In genomic region chr10:112002544-112003215, GRCm38 (mm10) we compare ENCODE assay signal across 10 mouse cellular contexts. TPM values are rescaled to one million over a fixed set of nuclear protein-coding genes. Genes with fewer than 3 reads are reported as not detected.
DNase-seq lines count a peak whose midpoint lies in the region; ATAC-seq and TF ChIP-seq lines count a peak whose summit lies in the region.
"Had no signal": no experiment of that assay in that cellular context is flagged by ENCODE, and none has a peak within 500 bp of the region (broad histone marks: within the 10 kb centered on the region; RNA-seq: fewer than 3 reads in every experiment).

Gene Glipr1 (minus strand): TSS chr10:112002631.

- H3K9ac ChIP-seq in liver, adult 2 months (ENCODE audit: low read depth, low read length) = no peak within 1 kb of the TSS
- H3K9ac ChIP-seq: lung, embryonic 14.5 days had no signal

- ATAC-seq in activated CD4-positive, CD25-positive, alpha-beta regulatory T cell, adult 4 months = peak; percentile 83
- ATAC-seq: forebrain, embryonic 16.5 days had no signal

- H3K27ac ChIP-seq in liver, adult 2 months (replicated peaks; ENCODE audit: insufficient read depth, low read depth, low read length) = no peak within 1 kb of the TSS

- no peak within 1 kb of the TSS for H3K4me3 ChIP-seq in liver, adult 2 months (ENCODE audit: insufficient read depth, low read depth, low read length)

- no peaks in the 10 kb centered on the region for H3K27me3 ChIP-seq in liver, adult 2 months (ENCODE audit: control insufficient read depth, insufficient read depth, low read length)

- no peak for TF ChIP-seq POLR2A in liver, adult 2 months (IDR thresholded peaks at IDR 0.05; ENCODE audit: extremely low read depth, insufficient read depth, low read length)

- H3K36me3 ChIP-seq in liver, adult 2 months (ENCODE audit: control insufficient read depth, insufficient read depth, low read length) = no peaks in the 10 kb centered on the region

- H3K4me1 ChIP-seq in liver, adult 2 months (ENCODE audit: control insufficient read depth, insufficient read depth, low read length) = peaks cover 4% of the 10 kb centered on the region; the same call in 1 of the 2 replicates

- H3K79me2 ChIP-seq in liver, adult 2 months (ENCODE audit: control insufficient read depth, insufficient read depth, low read length) = no peaks in the 10 kb centered on the region

- peak; percentile 93 for DNase-seq in A20 (ENCODE audit: low read depth, low spot score)
- peak; percentile 91 for DNase-seq in liver, adult 2 months (ENCODE audit: extremely low read depth, low read depth, low spot score)
- DNase-seq in natural killer cell, adult 2 months (ENCODE audit: low spot score in 2 of 2) = peak; percentile 81 to 87
- DNase-seq in heart, postnatal 4 days = no peak
- no peak for DNase-seq in layer of hippocampus, postnatal 10 days (ENCODE audit: low spot score in 2 of 2)
- no peak for DNase-seq in left cerebral cortex, adult 11 months (ENCODE audit: low spot score)
- no peak for DNase-seq in retina, postnatal 1 day
- DNase-seq: lung, embryonic 14.5 days had no signal

- no peak for TF ChIP-seq CTCF in liver, adult 2 months (IDR thresholded peaks at IDR 0.05; ENCODE audit: low read depth, low read length)

- 32% methylated on average over 9 of the region's 9 CpGs for WGBS in liver, adult 2 months

RNA-seq across cellular contexts. Expression of gene Glipr1, which starts in this region (rescaled TPM):
- 100 to 1,000 TPM; 129 to 142 TPM for polyA plus RNA-seq in activated CD4-positive, CD25-positive, alpha-beta regulatory T cell, adult 4 months (2017; shearing (Covaris generic))
- 1.0 and 3.2 TPM in 2 replicates for total RNA-seq in liver, adult 2 months (2014; rRNA removed)
- polyA plus RNA-seq in liver, adult 2 months (2012; rRNA removed) = 0.32 and 0.90 TPM in 2 replicates
- 1 to 10 TPM in 1 of 2 experiments, under 1 TPM in 1; 0.93 to 2.1 TPM for total RNA-seq in heart, postnatal 4 days (2021)
- total RNA-seq in layer of hippocampus, postnatal 10 days (2021) = 1 to 10 TPM; 1.9 to 2.3 TPM

Comparison
In these comparisons a context has a peak if more than half of its experiments do, and no peak if none do; other contexts are left out.
1. RNA of gene Glipr1 (polyA plus RNA-seq): 129 to 142 TPM in activated CD4-positive, CD25-positive, alpha-beta regulatory T cell, adult 4 months; 0.32 to 0.90 TPM in liver, adult 2 months; every median in the first group is over 10 times any median in the second.
2. DNase-seq: peak in A20 (single experiment), liver, adult 2 months (single experiment) and natural killer cell, adult 2 months (2 of 2); none in heart, postnatal 4 days (single experiment), layer of hippocampus, postnatal 10 days (0 of 2), left cerebral cortex, adult 11 months (single experiment) and retina, postnatal 1 day (single experiment).